In genomic region chr8:117281676-117282075, GRCm38 (mm10) we compare ENCODE assay signal across 10 mouse cellular contexts. TPM values are rescaled to one million over a fixed set of nuclear protein-coding genes. Genes with fewer than 3 reads are reported as not detected.
DNase-seq lines count a peak whose midpoint lies in the region; ATAC-seq lines count a peak whose summit lies in the region.
"Had no signal": no experiment of that assay in that cellular context is flagged by ENCODE, and none has a peak within 500 bp of the region (broad histone marks: within the 10 kb centered on the region; RNA-seq: fewer than 3 reads in every experiment).

No protein-coding gene starts in this region.

- no peaks in the 10 kb centered on the region for H3K9me3 ChIP-seq in heart, embryonic 15.5 days (replicated peaks)
- H3K9me3 ChIP-seq in megakaryocyte, embryonic 14.5 days = no peaks in the 10 kb centered on the region
- no peaks in the 10 kb centered on the region for H3K9me3 ChIP-seq in intestine, embryonic 15.5 days
- no peaks in the 10 kb centered on the region for H3K9me3 ChIP-seq in stomach, embryonic 14.5 days (ENCODE audit: control insufficient read depth, low read depth, low read length)
- H3K9me3 ChIP-seq: limb, embryonic 15.5 days had no signal

- H3K4me1 ChIP-seq in heart, embryonic 15.5 days (replicated peaks) = peaks cover 17% of the 10 kb centered on the region
- H3K4me1 ChIP-seq in megakaryocyte, embryonic 14.5 days = peaks cover 98% of the 10 kb centered on the region
- peaks cover 47% of the 10 kb centered on the region for H3K4me1 ChIP-seq in intestine, embryonic 15.5 days (replicated peaks)
- peaks cover 15% of the 10 kb centered on the region for H3K4me1 ChIP-seq in stomach, embryonic 14.5 days (ENCODE audit: control insufficient read depth, insufficient read depth, low read length)

- no peak overlapping the region for H3K4me2 ChIP-seq in heart, embryonic 15.5 days
- peak overlapping the region; percentile 36 for H3K4me2 ChIP-seq in intestine, embryonic 15.5 days (replicated peaks)
- no peak overlapping the region for H3K4me2 ChIP-seq in stomach, embryonic 14.5 days (replicated peaks; ENCODE audit: low read depth, low read length)
- H3K4me2 ChIP-seq: limb, embryonic 15.5 days had no signal

- DNase-seq in heart, postnatal 4 days = no peak
- no peak for DNase-seq in ovary, postnatal 14 days (ENCODE audit: low spot score)
- DNase-seq: right cerebral cortex, adult 18-20 months had no signal

- H3K36me3 ChIP-seq in heart, embryonic 15.5 days = no peaks in the 10 kb centered on the region
- H3K36me3 ChIP-seq in megakaryocyte, embryonic 14.5 days (replicated peaks; ENCODE audit: low read length) = peaks cover 75% of the 10 kb centered on the region
- H3K36me3 ChIP-seq in intestine, embryonic 15.5 days = peaks cover 3% of the 10 kb centered on the region; the same call in 1 of the 2 replicates
- no peaks in the 10 kb centered on the region; the same call in 1 of the 2 replicates for H3K36me3 ChIP-seq in stomach, embryonic 14.5 days (ENCODE audit: control insufficient read depth, insufficient read depth, low read length)

- H3K27me3 ChIP-seq in heart, embryonic 15.5 days = no peaks in the 10 kb centered on the region
- H3K27me3 ChIP-seq in megakaryocyte, embryonic 14.5 days (replicated peaks) = no peaks in the 10 kb centered on the region
- H3K27me3 ChIP-seq in intestine, embryonic 15.5 days (replicated peaks) = no peaks in the 10 kb centered on the region
- H3K27me3 ChIP-seq in stomach, embryonic 14.5 days (ENCODE audit: control insufficient read depth, insufficient read depth, low read length) = no peaks in the 10 kb centered on the region
- H3K27me3 ChIP-seq: limb, embryonic 15.5 days had no signal

- ATAC-seq in heart, embryonic 15.5 days (replicated peaks; ENCODE audit: insufficient number of reproducible peaks, insufficient read depth, low FRiP score, low read depth) = no peak
- no peak for ATAC-seq in megakaryocyte, adult 5-6 weeks (ENCODE audit: poor library complexity, severe bottlenecking)
- ATAC-seq in intestine, embryonic 15.5 days = no peak
- ATAC-seq in stomach, embryonic 14.5 days (ENCODE audit: insufficient number of reproducible peaks, insufficient read depth, low FRiP score, low read depth) = no peak
- ATAC-seq: forebrain, embryonic 14.5 days had no signal

- WGBS in heart, embryonic 15.5 days = 81% methylated on average over 10 of the region's 10 CpGs
- 74% methylated on average over 10 of the region's 10 CpGs for WGBS in intestine, embryonic 15.5 days
- WGBS in stomach, embryonic 14.5 days = 75% methylated on average over 10 of the region's 10 CpGs

- H3K4me3 ChIP-seq in heart, embryonic 15.5 days = no peak overlapping the region
- H3K4me3 ChIP-seq in megakaryocyte, embryonic 14.5 days (replicated peaks) = peak overlapping the region; percentile 88
- no peak overlapping the region for H3K4me3 ChIP-seq in intestine, embryonic 15.5 days (replicated peaks)
- no peak overlapping the region for H3K4me3 ChIP-seq in stomach, embryonic 14.5 days (ENCODE audit: low read depth, low read length)
- H3K4me3 ChIP-seq: limb, embryonic 15.5 days had no signal

- no peak overlapping the region for H3K9ac ChIP-seq in heart, embryonic 15.5 days
- H3K9ac ChIP-seq in intestine, embryonic 15.5 days = no peak overlapping the region
- no peak overlapping the region for H3K9ac ChIP-seq in stomach, embryonic 14.5 days (replicated peaks; ENCODE audit: low read depth, low read length)
- H3K9ac ChIP-seq: limb, embryonic 15.5 days had no signal

- H3K27ac ChIP-seq in heart, embryonic 15.5 days = peak overlapping the region; percentile 57
- H3K27ac ChIP-seq in intestine, embryonic 15.5 days = peak overlapping the region; percentile 84
- H3K27ac ChIP-seq in stomach, embryonic 14.5 days (ENCODE audit: low read length) = peak overlapping the region; percentile 56
- H3K27ac ChIP-seq: limb, embryonic 15.5 days had no signal

RNA-seq across cellular contexts. Expression of gene Cmip, which starts 24.8 kb away (rescaled TPM):
- 9.4 and 16.3 TPM in 2 replicates for polyA plus RNA-seq in heart, embryonic 15.5 days (2015; fragmentation: Nextera tagmentation; extraction: Ambion mirVana)
- 10 to 100 TPM; 32.2 to 34.5 TPM for total RNA-seq in heart, postnatal 4 days (2021)
- 92.3 and 120 TPM in 2 replicates for polyA plus RNA-seq in megakaryocyte, embryonic 14.5 days (2012; ENCODE audit: insufficient read depth, low replicate concordance)
- 58.4 and 60.3 TPM in 2 replicates for total RNA-seq in megakaryocyte, adult 5-6 weeks (2015)
- 22.7 and 26.5 TPM in 2 replicates for total RNA-seq in megakaryocyte, adult 5-6 weeks (2017)
- 25.4 and 29.2 TPM in 2 replicates for polyA plus RNA-seq in intestine, embryonic 15.5 days (2015; fragmentation: Nextera tagmentation; extraction: Ambion mirVana)
- 18.6 and 21.6 TPM in 2 replicates for polyA plus RNA-seq in stomach, embryonic 14.5 days (2014; fragmentation: Nextera tagmentation; extraction: Ambion mirVana)
